Mouse (Mus musculus): ENCODE measurements at regions not wholly inside any gene's neighbourhood (a gene's known extent, or its start where the extent isn't known, plus 50 kb on each side); places are given as distances from the start of the nearest gene placed in this dataset.

- no peak overlapping the region; the same call in 1 of the 2 replicates for H3K27ac ChIP-seq (replicated peaks; ENCODE audit: low read depth, low read length)
- no peaks in the 10 kb centered on the region for H3K4me1 ChIP-seq (ENCODE audit: control insufficient read depth, insufficient read depth, low read length)
- H3K27me3 ChIP-seq (ENCODE audit: control insufficient read depth, insufficient read depth, low read length): no peaks in the 10 kb centered on the region
- no peak overlapping the region for H3K9ac ChIP-seq (replicated peaks; ENCODE audit: low read length)
- H3K4me3 ChIP-seq (replicated peaks; ENCODE audit: low read depth, low read length): no peak overlapping the region
- no peaks in the 10 kb centered on the region for H3K9me3 ChIP-seq (ENCODE audit: control insufficient read depth, low read length)
- no peak overlapping the region for H3K4me2 ChIP-seq (ENCODE audit: low read length)
- no peak for DNase-seq
- ATAC-seq (ENCODE audit: low FRiP score, low TSS enrichment): no peak
- WGBS: 38% methylated on average over 1 of the region's 1 CpGs
- no peaks in the 10 kb centered on the region for H3K36me3 ChIP-seq (ENCODE audit: control insufficient read depth, insufficient read depth, low read length)
Measured at GRCm38 (mm10) chr15:72383470-72383869, 1450.9 kb upstream of the Gm6569 start.

GRCm38 (mm10) chr15:72393226-72393625 lies 1441.1 kb upstream of the Gm6569 start:
- Histone ChIP-seq H3K4me2 (ENCODE audit: low read length) (no peak overlapping the region), H3K27ac (replicated peaks; ENCODE audit: low read depth, low read length) (no peak overlapping the region), H3K4me1 (ENCODE audit: control insufficient read depth, insufficient read depth, low read length) (no peaks in the 10 kb centered on the region), H3K4me3 (replicated peaks; ENCODE audit: low read depth, low read length) (no peak overlapping the region), H3K36me3 (ENCODE audit: control insufficient read depth, insufficient read depth, low read length) (no peaks in the 10 kb centered on the region), H3K27me3 (ENCODE audit: control insufficient read depth, insufficient read depth, low read length) (no peaks in the 10 kb centered on the region), H3K9me3 (ENCODE audit: control insufficient read depth, low read length) (no peaks in the 10 kb centered on the region), H3K9ac (replicated peaks; ENCODE audit: low read length) (no peak overlapping the region)
- WGBS: 61% methylated on average over 2 of the region's 2 CpGs
- ATAC-seq (ENCODE audit: low FRiP score, low TSS enrichment) (no peak), DNase-seq (no peak)

GRCm38 (mm10) chr15:72411956-72412355 lies 1422.4 kb upstream of the Gm6569 start:
- no peak overlapping the region for H3K27ac ChIP-seq (replicated peaks; ENCODE audit: low read depth, low read length)
- no peak for DNase-seq
- ATAC-seq (ENCODE audit: low FRiP score, low TSS enrichment): no peak
- H3K4me1 ChIP-seq (ENCODE audit: control insufficient read depth, insufficient read depth, low read length): no peaks in the 10 kb centered on the region
- H3K9me3 ChIP-seq (ENCODE audit: control insufficient read depth, low read length): no peaks in the 10 kb centered on the region
- WGBS: 74% methylated on average over 6 of the region's 6 CpGs
- H3K4me3 ChIP-seq (replicated peaks; ENCODE audit: low read depth, low read length): no peak overlapping the region
- no peaks in the 10 kb centered on the region for H3K27me3 ChIP-seq (ENCODE audit: control insufficient read depth, insufficient read depth, low read length)
- no peak overlapping the region for H3K4me2 ChIP-seq (ENCODE audit: low read length)
- H3K36me3 ChIP-seq (ENCODE audit: control insufficient read depth, insufficient read depth, low read length): no peaks in the 10 kb centered on the region
- no peak overlapping the region for H3K9ac ChIP-seq (replicated peaks; ENCODE audit: low read length)
